Mouse (Mus musculus) midbrain, embryonic 10.5 days (tissue): ENCODE measurements around the gene Pou5f2. TPM values are rescaled to one million over a fixed set of nuclear protein-coding genes. Genes with fewer than 3 reads are reported as not detected.
A peak's percentile ranks its signal among the peaks of the same experiment; 100 is the strongest.

Experiments
- DNase-seq: peaks from one replicate; pipeline ENCODE4 v3.0.0-alpha.2; 2017; ENCODE audit warnings: low spot score
- H3K27ac ChIP-seq: fragments of 300-500 bp; sonication (generic); replicated peaks from 2 replicates; pipeline ENCODE4 v1.5.1; 2016; ENCODE audit warnings: mild to moderate bottlenecking
- H3K27me3 ChIP-seq: fragments of 300-500 bp; sonication (generic); 2 replicates; pipeline ENCODE4 v1.6.1; 2016; ENCODE audit warnings: low read depth, mild to moderate bottlenecking; ENCODE audit not compliant: poor library complexity, severe bottlenecking
- H3K36me3 ChIP-seq: fragments of 300-500 bp; sonication (generic); 2 replicates; pipeline ENCODE4 v1.6.1; 2016; ENCODE audit warnings: mild to moderate bottlenecking, moderate library complexity
- H3K4me1 ChIP-seq: fragments of 300-500 bp; sonication (generic); 2 replicates; pipeline ENCODE4 v1.6.1; 2016
- H3K4me3 ChIP-seq: fragments of 300-500 bp; sonication (generic); 2 replicates; pipeline ENCODE4 v1.5.1; 2016; ENCODE audit warnings: mild to moderate bottlenecking, moderate library complexity
- H3K9me3 ChIP-seq: fragments of 300-500 bp; sonication (generic); replicated peaks from 2 replicates; pipeline ENCODE4 v1.6.1; 2016; ENCODE audit warnings: mild to moderate bottlenecking
- WGBS: fragments of 180-500 bp; shearing (Covaris S2); methylation state at CpG from one replicate; pipeline ENCODE4 v1.1.7; 2016; 5-methylcytosine and 5-hydroxymethylcytosine counted together
- polyA plus RNA-seq: library from polyadenylated mRNA; unstranded; fragments of >200 nt; fragmentation: Nextera tagmentation; extraction: Ambion mirVana; gene quantifications from 2 replicates; pipeline ENCODE4 v1.2.1, GENCODE M21; 2016

The Pou5f2 gene
- polyA plus RNA-seq, result 1.1 and 1.4 TPM in 2 replicates

DNA sequence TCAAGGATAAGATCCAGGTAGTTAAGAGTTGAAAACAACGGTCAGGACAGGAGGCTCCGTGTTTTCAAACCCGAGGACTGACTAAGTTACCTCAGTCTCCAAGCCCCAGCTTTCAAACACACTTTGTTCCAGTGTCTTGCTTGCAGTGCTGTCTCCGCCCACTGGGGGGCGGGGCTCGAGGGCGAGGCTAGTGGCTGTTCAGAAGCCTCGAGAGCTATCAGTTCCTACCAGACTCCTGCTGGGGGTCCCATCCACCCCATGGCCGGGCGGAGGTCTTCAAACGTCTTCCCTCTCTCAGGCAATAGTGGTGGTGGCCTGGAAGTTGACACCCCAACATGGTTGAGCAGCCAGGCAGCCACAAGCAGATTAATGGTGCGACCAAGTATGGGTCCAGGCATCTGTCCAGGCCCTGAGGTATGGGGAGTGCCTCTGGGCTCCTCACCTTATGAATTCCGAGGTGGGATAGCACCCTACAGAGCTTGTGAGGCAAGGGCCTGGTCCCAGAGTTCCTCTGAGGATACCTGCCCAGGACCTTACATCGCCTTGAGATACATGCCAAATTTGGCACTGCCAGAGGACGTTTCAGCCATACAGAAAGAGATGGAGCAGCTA lies at the start of gene Pou5f2:
Pou5f2 (plus strand) TSS at position 220 of the 612 bp plus-strand sequence.
- H3K27ac ChIP-seq, result no peak within 1 kb of the TSS; the same call in 1 of the 2 replicates
- 0 out of 2 replicates have a peak, but pooled peaks cover 6% of the 10 kb centered on the region for H3K36me3 ChIP-seq
- WGBS, result 59% methylated on average over 15 of the region's 15 CpGs

DNA sequence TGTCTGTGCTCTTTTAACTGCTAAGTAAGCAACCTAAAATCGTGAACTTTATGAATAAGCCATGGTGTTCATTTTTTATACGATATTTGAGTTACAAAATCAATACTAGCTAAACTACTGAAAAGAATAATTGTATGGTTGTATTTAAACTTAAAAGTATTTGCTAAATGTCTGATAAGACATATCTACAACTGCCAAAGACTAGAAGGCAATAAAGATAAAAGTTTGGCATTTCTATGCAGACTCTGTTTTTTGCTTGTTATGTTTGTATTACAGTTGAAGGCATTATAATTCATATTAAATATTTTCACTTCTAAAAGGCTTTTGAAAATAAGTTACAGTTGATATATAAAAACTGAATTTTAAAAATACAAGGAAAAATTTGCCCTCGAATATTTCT lies 48.5 kb upstream of the Pou5f2 start:
- no peak for DNase-seq
- H3K9me3 ChIP-seq, result no peaks in the 10 kb centered on the region
- WGBS, result 86% methylated on average over 3 of the region's 3 CpGs
- peaks cover 10% of the 10 kb centered on the region; the same call in 1 of the 2 replicates for H3K4me1 ChIP-seq
- H3K4me3 ChIP-seq, result no peak overlapping the region
- H3K36me3 ChIP-seq, result no peaks in the 10 kb centered on the region
- H3K27me3 ChIP-seq, result no peaks in the 10 kb centered on the region
- no peak overlapping the region for H3K27ac ChIP-seq

More for the DNA sequence above, at the start of gene Pou5f2:
- no peaks in the 10 kb centered on the region for H3K27me3 ChIP-seq
- H3K4me3 ChIP-seq, result no peak within 1 kb of the TSS
- DNase-seq, result peak; percentile 38
- no peaks in the 10 kb centered on the region for H3K9me3 ChIP-seq
- H3K4me1 ChIP-seq, result peaks cover 3% of the 10 kb centered on the region; the same call in 1 of the 2 replicates

DNA sequence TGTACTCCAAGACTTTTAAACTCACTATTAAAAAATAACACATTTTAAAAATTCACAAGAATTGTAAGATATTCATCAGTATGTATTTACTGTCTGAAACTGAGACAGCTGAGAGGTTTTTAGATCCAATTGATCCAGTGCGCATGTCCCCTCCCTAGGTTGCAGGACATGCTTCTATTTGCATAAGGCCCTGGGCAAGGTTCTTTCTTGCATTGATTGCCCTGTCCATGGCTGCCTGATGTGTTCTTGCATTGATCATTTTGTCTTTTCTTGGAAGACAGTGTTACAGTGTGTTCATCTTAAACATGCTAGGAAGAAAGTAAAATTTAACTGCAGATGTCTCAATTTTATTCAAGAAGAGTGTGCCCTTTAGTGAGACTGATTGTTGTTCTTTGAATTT lies 47.6 kb upstream of the Pou5f2 start:
- H3K4me3 ChIP-seq, result no peak overlapping the region
- WGBS, result 66% methylated on average over 1 of the region's 1 CpGs
- no peaks in the 10 kb centered on the region for H3K27me3 ChIP-seq
- no peaks in the 10 kb centered on the region for H3K9me3 ChIP-seq
- no peaks in the 10 kb centered on the region for H3K36me3 ChIP-seq
- no peak overlapping the region for H3K27ac ChIP-seq
- peaks cover 18% of the 10 kb centered on the region for H3K4me1 ChIP-seq
- no peak for DNase-seq

GRCm38 (mm10) chr13:77982105-77982851 lies 42.4 kb upstream of the Pou5f2 start:
- Histone ChIP-seq H3K27me3 (no peaks in the 10 kb centered on the region), H3K27ac (peak overlapping the region; percentile 50)
- no peak for DNase-seq

DNA sequence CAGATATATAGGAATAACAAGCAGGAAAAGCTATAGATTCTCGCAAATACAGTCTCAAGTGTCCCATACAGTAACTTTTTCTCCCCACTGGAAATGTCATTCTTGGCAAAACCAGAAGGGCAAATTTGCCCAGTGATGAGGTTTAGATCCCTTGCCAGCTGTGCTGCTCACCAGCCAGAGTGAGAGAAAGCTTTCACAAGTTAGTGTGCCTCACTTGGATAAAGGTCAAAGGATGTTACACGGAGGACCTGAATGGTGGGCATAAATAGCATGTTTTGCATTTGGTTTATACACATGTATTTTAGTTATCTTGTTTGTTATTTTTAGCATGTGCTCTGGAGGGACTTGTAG lies 41.9 kb upstream of the Pou5f2 start:
- Histone ChIP-seq H3K36me3 (no peaks in the 10 kb centered on the region), H3K9me3 (no peaks in the 10 kb centered on the region), H3K4me3 (no peak overlapping the region), H3K27ac (0 out of 2 replicates have a peak overlapping the region, but pooled peaks have one; percentile 28), H3K4me1 (peaks cover 22% of the 10 kb centered on the region), H3K27me3 (no peaks in the 10 kb centered on the region)
- 75% methylated on average over 2 of the region's 2 CpGs for WGBS
- DNase-seq, result no peak

More at GRCm38 (mm10) chr13:77982105-77982851, 42.4 kb upstream of the Pou5f2 start:
- WGBS, result 32% methylated on average over 5 of the region's 5 CpGs
- Histone ChIP-seq H3K4me3 (no peak overlapping the region), H3K9me3 (no peaks in the 10 kb centered on the region), H3K4me1 (peaks cover 24% of the 10 kb centered on the region), H3K36me3 (no peaks in the 10 kb centered on the region)

GRCm38 (mm10) chr13:77991189-77991886 lies 33.4 kb upstream of the Pou5f2 start:
- no peak for DNase-seq
- Histone ChIP-seq H3K27ac (peak overlapping the region; percentile 64), H3K4me1 (peaks cover 8% of the 10 kb centered on the region), H3K4me3 (no peak overlapping the region), H3K36me3 (no peaks in the 10 kb centered on the region), H3K9me3 (no peaks in the 10 kb centered on the region), H3K27me3 (no peaks in the 10 kb centered on the region)
- 73% methylated on average over 5 of the region's 5 CpGs for WGBS

- no peaks in the 10 kb centered on the region for H3K27me3 ChIP-seq
Measured at GRCm38 (mm10) chr13:78004649-78005048, 20.1 kb upstream of the Pou5f2 start.

GRCm38 (mm10) chr13:78005344-78005743 lies 19.4 kb upstream of the Pou5f2 start:
- Histone ChIP-seq H3K36me3 (0 out of 2 replicates have a peak, but pooled peaks cover 5% of the 10 kb centered on the region), H3K27me3 (no peaks in the 10 kb centered on the region), H3K4me1 (peaks cover 34% of the 10 kb centered on the region), H3K27ac (peak overlapping the region; percentile 61), H3K4me3 (no peak overlapping the region), H3K9me3 (no peaks in the 10 kb centered on the region)
- DNase-seq, result peak; percentile 51
- 11% methylated on average over 3 of the region's 3 CpGs for WGBS

More at GRCm38 (mm10) chr13:78004649-78005048, 20.1 kb upstream of the Pou5f2 start:
- WGBS, result 67% methylated on average over 4 of the region's 4 CpGs
- Histone ChIP-seq H3K36me3 (0 out of 2 replicates have a peak, but pooled peaks cover 2% of the 10 kb centered on the region), H3K4me1 (peaks cover 34% of the 10 kb centered on the region), H3K4me3 (no peak overlapping the region), H3K27ac (peak overlapping the region; percentile 61; the same call in 1 of the 2 replicates), H3K9me3 (no peaks in the 10 kb centered on the region)
- DNase-seq, result no peak

- DNase-seq, result no peak
Measured at GRCm38 (mm10) chr13:78010176-78010575, 14.5 kb upstream of the Pou5f2 start.

DNA sequence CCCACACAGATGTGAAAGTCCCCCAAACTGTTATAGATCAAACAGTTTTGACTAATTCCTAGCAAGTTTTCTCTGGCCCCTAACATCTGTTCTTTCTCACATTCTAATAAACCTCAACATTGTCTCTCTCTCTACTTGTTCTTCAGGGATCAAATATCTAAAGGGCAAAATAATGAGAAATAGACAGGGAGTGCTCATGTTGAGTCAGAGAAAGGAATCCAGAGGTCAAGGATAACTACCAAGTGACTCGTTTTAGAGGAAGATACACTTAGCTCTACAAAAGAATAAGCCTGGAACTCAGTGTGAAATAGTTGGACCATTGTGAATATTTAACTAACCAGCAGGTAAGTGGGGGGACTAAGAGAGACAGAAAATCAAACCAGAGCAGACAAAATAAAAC lies 8.1 kb downstream of the Pou5f2 start:
- Histone ChIP-seq H3K27me3 (no peaks in the 10 kb centered on the region), H3K4me1 (no peaks in the 10 kb centered on the region)

More at GRCm38 (mm10) chr13:78010176-78010575, 14.5 kb upstream of the Pou5f2 start:
- peaks cover 10% of the 10 kb centered on the region for H3K4me1 ChIP-seq
- 97% methylated on average over 1 of the region's 1 CpGs for WGBS
- H3K36me3 ChIP-seq, result 0 out of 2 replicates have a peak, but pooled peaks cover 5% of the 10 kb centered on the region
- no peaks in the 10 kb centered on the region for H3K9me3 ChIP-seq
- no peak overlapping the region for H3K4me3 ChIP-seq
- no peaks in the 10 kb centered on the region for H3K27me3 ChIP-seq
- no peak overlapping the region for H3K27ac ChIP-seq

DNA sequence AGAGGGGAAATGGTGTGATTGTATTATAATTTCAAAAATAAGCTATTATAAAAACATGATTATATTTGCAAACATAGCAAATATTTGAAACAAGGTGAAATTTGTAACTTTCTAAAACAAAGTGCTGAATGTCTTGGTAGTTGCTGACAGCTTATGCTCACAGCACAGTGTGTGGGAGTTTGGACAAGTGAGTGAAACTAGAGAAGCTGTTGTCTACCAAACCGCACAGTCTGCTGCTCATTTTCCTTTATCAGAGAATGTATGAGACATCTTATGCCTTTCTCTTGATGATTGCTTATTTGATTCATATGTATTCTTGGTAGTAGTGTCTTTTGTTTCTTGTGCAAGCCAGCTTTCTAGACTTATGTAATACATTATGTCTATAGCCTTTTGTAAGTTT lies 12.5 kb downstream of the Pou5f2 start:
- 90% methylated on average over 1 of the region's 1 CpGs for WGBS
- DNase-seq, result no peak
- Histone ChIP-seq H3K9me3 (no peaks in the 10 kb centered on the region), H3K36me3 (no peaks in the 10 kb centered on the region), H3K27ac (no peak overlapping the region), H3K27me3 (no peaks in the 10 kb centered on the region), H3K4me1 (no peaks in the 10 kb centered on the region), H3K4me3 (no peak overlapping the region)

More for the DNA sequence above, 8.1 kb downstream of the Pou5f2 start:
- DNase-seq, result no peak
- no peaks in the 10 kb centered on the region for H3K9me3 ChIP-seq
- no peaks in the 10 kb centered on the region for H3K36me3 ChIP-seq
- 64% methylated on average over 1 of the region's 1 CpGs for WGBS
- H3K4me3 ChIP-seq, result no peak overlapping the region
- no peak overlapping the region for H3K27ac ChIP-seq

DNA sequence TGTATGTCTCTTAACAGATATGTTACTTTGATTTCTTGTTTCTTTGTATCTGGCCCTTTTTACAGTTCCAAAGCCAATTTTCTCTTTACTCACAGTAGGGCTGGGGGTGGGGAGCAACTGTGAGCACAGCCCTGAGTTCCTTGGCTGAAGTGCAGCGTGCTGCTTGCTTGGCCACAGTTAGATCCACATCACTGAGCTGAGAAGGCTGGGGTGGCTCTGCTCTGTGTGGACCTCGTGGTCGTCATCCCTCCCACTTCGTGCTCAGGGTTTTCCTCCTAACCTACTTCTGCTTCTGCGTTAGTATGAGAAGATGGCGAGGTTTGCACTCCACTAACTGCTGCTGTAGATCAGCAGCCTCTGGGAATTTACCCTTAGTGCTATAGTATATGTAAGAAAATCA lies 18.5 kb downstream of the Pou5f2 start:
- Histone ChIP-seq H3K27ac (no peak overlapping the region), H3K9me3 (no peaks in the 10 kb centered on the region), H3K4me1 (peaks cover 4% of the 10 kb centered on the region), H3K27me3 (no peaks in the 10 kb centered on the region), H3K36me3 (no peaks in the 10 kb centered on the region), H3K4me3 (no peak overlapping the region)
- no peak for DNase-seq
- WGBS, result 69% methylated on average over 6 of the region's 6 CpGs
